Mouse (Mus musculus) layer of hippocampus, adult 6 months (tissue): ENCODE data around the gene Man2b1. TPM values are rescaled to one million over a fixed set of nuclear protein-coding genes. Genes with fewer than 3 reads are reported as not detected.

Experiments
- long read RNA-seq, 2 experiments: library from polyadenylated mRNA; unstranded; transcript quantifications; one replicate each; pipeline ENCODE4 v2.0.0; 2019 to 2020
- microRNA-seq: library from miRNA; unstranded; fragments of <30 nt; microRNA quantifications from one replicate; pipeline ENCODE4 v1.2.0, GENCODE M21; 2020
- polyA plus RNA-seq: library from polyadenylated mRNA; unstranded; fragments of <200 nt; fragmentation: Nextera tagmentation; gene quantifications from 2 replicates; pipeline ENCODE4 v1.2.3, GENCODE M21; 2021

Gene Man2b1
- 20.7 and 26.6 TPM in 2 replicates for polyA plus RNA-seq
- long read RNA-seq, experiment 1, transcript Man2b1-201 (24 exons, 3,822 nt) = major isoform, 33 of 68 reads
- long read RNA-seq, experiment 1, partial matches to known transcripts = 21 of 68 reads
- long read RNA-seq, experiment 1, other reads (novel, unspliced or antisense) = 14 of 68 reads
- long read RNA-seq, experiment 2, transcript Man2b1-201 (24 exons, 3,822 nt) = major isoform, 201 of 281 reads
- long read RNA-seq, experiment 2, partial matches to known transcripts = 23 of 281 reads
- long read RNA-seq, experiment 2, other reads (novel, unspliced or antisense) = 57 of 281 reads

GRCm38 (mm10) chr8:85083108-85083813 is at the start of gene Man2b1:
TSS of gene Man2b1 (plus strand) at chr8:85083270.

GRCm38 (mm10) chr8:85036718-85037365 is 46.2 kb upstream of the Man2b1 start, which contains the start of gene Tnpo2:
TSS of gene Tnpo2 (plus strand) at chr8:85036915.

GRCm38 (mm10) chr8:85059879-85060616 is 23.0 kb upstream of the Man2b1 start, which contains the start of gene Fbxw9:
TSS of gene Fbxw9 (plus strand) at chr8:85060055.

GRCm38 (mm10) chr8:85067982-85068381 is 15.1 kb upstream of the Man2b1 start, which contains the start of gene Gm5741:
TSS of gene Gm5741 (minus strand) at chr8:85067982.

GRCm38 (mm10) chr8:85071514-85072281 is 11.4 kb upstream of the Man2b1 start, which contains the start of gene Dhps:
TSS of gene Dhps (plus strand) at chr8:85071757.

GRCm38 (mm10) chr8:85080532-85081215 is 2.4 kb upstream of the Man2b1 start, which contains the start of gene Wdr83os:
TSS of gene Wdr83os (plus strand) at chr8:85080740.

GRCm38 (mm10) chr8:85081216-85081555 is 1.9 kb upstream of the Man2b1 start, which contains the start of gene Wdr83:
TSS of gene Wdr83 (minus strand) at chr8:85081306.

GRCm38 (mm10) chr8:85122995-85123394 is 39.9 kb downstream of the Man2b1 start, which contains the start of gene Zfp791:
TSS of gene Zfp791 (minus strand) at chr8:85123095.

Small RNAs within 50 kb of the gene (microRNA-seq; reads per million reads assigned to microRNA genes)
- gene Gm23388 (not detected), gene Mir7070 (2.1 reads per million, percentile 3 among the genes with 10 or more reads in this experiment)

Other genes starting within 250 kb of the Man2b1 start
- gene Rad23a, start 242.6 kb upstream of the Man2b1 start, polyA plus RNA-seq = 132 and 159 TPM in 2 replicates
- gene Calr, start 236.3 kb upstream of the Man2b1 start, polyA plus RNA-seq = 92.3 and 126 TPM in 2 replicates
- 21.3 and 22.2 TPM in 2 replicates for gene Farsa, start 226.3 kb upstream of the Man2b1 start, polyA plus RNA-seq
- 18.5 and 21.1 TPM in 2 replicates for gene Syce2, start 211.2 kb upstream of the Man2b1 start, polyA plus RNA-seq
- gene Gcdh, start 189.3 kb upstream of the Man2b1 start, polyA plus RNA-seq = 22.7 and 24.2 TPM in 2 replicates
- gene Klf1, start 181.3 kb upstream of the Man2b1 start, polyA plus RNA-seq = 0.15 and 0.30 TPM in 2 replicates
- gene Dnase2a, start 174.7 kb upstream of the Man2b1 start, polyA plus RNA-seq = 4.5 and 6.6 TPM in 2 replicates
- gene Mast1, start 145.9 kb upstream of the Man2b1 start, polyA plus RNA-seq = 11.2 and 18.3 TPM in 2 replicates
- 0.15 TPM in 1 of 2 replicates, not detected in the other for gene Rtbdn, start 136.3 kb upstream of the Man2b1 start, polyA plus RNA-seq
- gene Gm49661, start 113.8 kb upstream of the Man2b1 start, polyA plus RNA-seq = not detected in 2 replicates
- gene Prdx2, start 113.7 kb upstream of the Man2b1 start, polyA plus RNA-seq = 688 and 751 TPM in 2 replicates
- 45.5 and 52.3 TPM in 2 replicates for gene Rnaseh2a, start 113.5 kb upstream of the Man2b1 start, polyA plus RNA-seq
- gene Junb, start 104.6 kb upstream of the Man2b1 start, polyA plus RNA-seq = 142 and 144 TPM in 2 replicates
- gene Hook2, start 92.7 kb upstream of the Man2b1 start, polyA plus RNA-seq = 5.0 and 6.2 TPM in 2 replicates
- gene Best2, start 68.7 kb upstream of the Man2b1 start, polyA plus RNA-seq = 0.09 TPM in 1 of 2 replicates, not detected in the other
- 31.7 and 41.1 TPM in 2 replicates for gene Asna1, start 58.0 kb upstream of the Man2b1 start, polyA plus RNA-seq
- gene Trir, start 56.4 kb upstream of the Man2b1 start, polyA plus RNA-seq = 71.1 and 83.3 TPM in 2 replicates
- gene Tnpo2, start 46.4 kb upstream of the Man2b1 start, polyA plus RNA-seq = 24.3 and 26.5 TPM in 2 replicates
- 13.4 and 14.1 TPM in 2 replicates for gene Fbxw9, start 23.2 kb upstream of the Man2b1 start, polyA plus RNA-seq
- not detected in 2 replicates for gene Gm5741, start 15.3 kb upstream of the Man2b1 start, polyA plus RNA-seq
- gene Dhps, start 11.5 kb upstream of the Man2b1 start, polyA plus RNA-seq = 63.7 and 73.4 TPM in 2 replicates
- 140 and 142 TPM in 2 replicates for gene Wdr83os, start 2.5 kb upstream of the Man2b1 start, polyA plus RNA-seq
- gene Wdr83, start 2.0 kb upstream of the Man2b1 start, polyA plus RNA-seq = 35.6 and 36.8 TPM in 2 replicates
- 1.4 and 1.6 TPM in 2 replicates for gene Zfp791, start 39.8 kb downstream of the Man2b1 start, polyA plus RNA-seq
- not detected in 2 replicates for gene Cks1brt, start 68.7 kb downstream of the Man2b1 start, polyA plus RNA-seq
- not detected in 2 replicates for gene Olfr371, start 142.7 kb downstream of the Man2b1 start, polyA plus RNA-seq
- gene Orc6, start 216.4 kb downstream of the Man2b1 start, polyA plus RNA-seq = 42.6 and 42.8 TPM in 2 replicates
- 80.4 and 83.7 TPM in 2 replicates for gene Vps35, start 216.5 kb downstream of the Man2b1 start, polyA plus RNA-seq